Mouse (Mus musculus): ENCODE results near the gene Alg6. TPM values are rescaled to one million over a fixed set of nuclear protein-coding genes. Genes with fewer than 3 reads are reported as not detected.
A peak's percentile ranks its signal among the peaks of the same experiment; 100 is the strongest.

The Alg6 gene
- polyA plus RNA-seq (2012; ENCODE audit: insufficient read depth, insufficient read length, low replicate concordance, missing spikeins), result not detected in 2 replicates

DNA sequence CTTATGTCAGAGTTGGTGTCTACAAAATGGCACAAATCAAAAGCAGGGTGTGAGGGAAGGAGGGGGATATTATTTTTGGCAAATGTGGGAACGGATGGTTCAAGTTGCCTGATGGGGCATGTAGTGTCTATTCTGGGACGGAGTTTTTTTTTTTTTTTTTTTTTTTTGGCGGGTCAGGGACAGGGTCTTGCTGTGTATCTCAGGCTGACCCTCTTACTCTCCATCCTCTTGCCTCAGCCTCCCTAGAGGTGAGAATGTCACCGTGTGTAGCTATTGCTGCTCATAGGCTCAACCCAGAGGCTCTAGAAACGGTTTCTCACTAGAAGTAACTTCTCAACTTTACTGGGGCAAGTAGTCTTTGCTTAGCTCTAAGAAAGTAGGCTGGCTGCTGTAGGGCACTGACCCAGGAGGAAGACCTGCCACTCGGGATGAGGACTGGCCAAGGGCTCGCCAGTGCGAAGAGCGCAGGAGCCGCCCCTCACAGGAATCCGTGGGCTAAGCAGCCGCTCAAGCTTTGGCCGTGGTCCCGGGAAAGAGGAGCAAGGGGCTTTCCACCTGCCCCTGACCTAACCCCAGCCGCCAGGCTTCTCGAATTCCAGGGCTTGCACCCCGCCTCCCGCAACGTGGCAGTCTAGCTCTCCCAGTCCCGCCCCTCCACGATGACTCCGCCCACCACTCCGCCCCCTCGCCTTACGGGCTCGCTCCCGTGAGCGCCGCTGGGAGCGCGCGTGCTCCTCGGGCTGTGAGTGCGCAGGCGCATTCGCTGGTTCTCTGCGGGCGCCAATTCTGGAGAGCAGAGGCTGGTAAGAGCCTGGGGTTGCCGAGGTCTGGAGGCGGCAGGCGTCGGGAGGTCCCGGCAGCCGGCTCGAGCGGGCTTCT, at the start of gene Alg6:
TSS of gene Alg6 (plus strand) at position 761 of the 879 bp plus-strand sequence.
- Histone ChIP-seq H3K27ac (ENCODE audit: insufficient read depth, low read depth, low read length) (no peak within 1 kb of the TSS), H3K4me3 (ENCODE audit: insufficient read depth, low read depth, low read length) (peak within 1 kb of the TSS; percentile 63), H3K4me1 (ENCODE audit: control insufficient read depth, insufficient read depth, low read length) (no peaks in the 10 kb centered on the region)
- 2% methylated on average over 46 of the region's 46 CpGs for WGBS
- TF ChIP-seq CTCF (IDR thresholded peaks at IDR 0.05; ENCODE audit: insufficient read depth, low read depth, low read length) (no peak), POLR2A (IDR thresholded peaks at IDR 0.05; ENCODE audit: insufficient read depth, low read depth, low read length) (peak; percentile 47; the same call in 1 of the 2 replicates)

DNA sequence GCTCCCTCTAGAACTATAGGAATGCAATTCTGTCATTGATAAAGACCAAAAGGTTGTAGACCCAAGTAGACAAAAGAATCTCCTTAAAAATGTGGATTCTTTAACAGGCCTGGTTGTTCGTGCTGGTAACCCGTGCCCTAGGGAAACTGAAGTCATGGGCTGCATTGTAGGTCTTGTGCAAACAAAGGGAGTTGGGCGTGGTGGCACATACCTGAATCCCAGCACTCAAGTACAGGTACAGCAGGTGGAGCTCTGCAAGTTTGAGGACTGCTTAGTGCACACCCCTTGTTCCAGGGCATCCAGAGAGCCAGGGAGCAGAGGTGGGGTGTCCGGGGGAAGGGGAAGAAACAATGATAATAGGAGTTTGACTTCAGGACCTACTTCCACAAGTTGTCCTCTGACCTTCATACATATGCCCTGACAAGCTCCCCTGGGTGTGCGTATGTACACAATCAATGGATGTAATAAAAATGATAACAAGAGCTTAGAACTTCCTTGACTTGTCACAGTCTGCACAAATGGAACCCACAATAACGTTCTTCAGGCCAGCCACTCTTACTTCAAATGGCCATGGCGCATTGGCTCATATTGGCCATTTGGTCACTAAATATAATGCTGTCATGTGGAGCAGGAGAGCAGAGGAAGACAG, 45.1 kb upstream of the Alg6 start:
- no peak overlapping the region for H3K27ac ChIP-seq (ENCODE audit: insufficient read depth, low read depth, low read length)
- 94% methylated on average over 7 of the region's 7 CpGs for WGBS
- no peaks in the 10 kb centered on the region for H3K4me1 ChIP-seq (ENCODE audit: control insufficient read depth, insufficient read depth, low read length)
- TF ChIP-seq CTCF (IDR thresholded peaks at IDR 0.05; ENCODE audit: insufficient read depth, low read depth, low read length) (no peak), POLR2A (IDR thresholded peaks at IDR 0.05; ENCODE audit: insufficient read depth, low read depth, low read length) (no peak)
- no peak overlapping the region for H3K4me3 ChIP-seq (ENCODE audit: insufficient read depth, low read depth, low read length)

DNA sequence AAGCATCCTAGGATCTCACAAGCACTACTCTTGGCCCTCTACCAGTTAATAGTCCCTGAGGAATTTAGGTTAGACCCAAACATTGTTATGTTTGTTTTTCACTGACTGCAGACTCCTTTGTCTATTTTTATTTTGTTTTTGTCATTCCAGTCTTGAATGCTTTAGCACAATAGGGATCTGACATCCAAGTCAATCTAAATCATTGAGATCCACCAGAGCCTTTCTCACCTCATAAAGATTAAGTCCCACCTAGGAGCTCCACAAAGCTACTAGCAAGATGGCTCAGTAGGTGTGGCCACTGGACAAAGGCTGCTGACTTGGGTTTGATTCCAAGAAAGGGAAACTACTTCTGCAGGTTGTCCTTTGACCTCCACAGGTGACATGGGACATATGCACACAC, 40.3 kb upstream of the Alg6 start:
- no peak for TF ChIP-seq CTCF (IDR thresholded peaks at IDR 0.05; ENCODE audit: insufficient read depth, low read depth, low read length)
- TF ChIP-seq POLR2A (IDR thresholded peaks at IDR 0.05; ENCODE audit: insufficient read depth, low read depth, low read length), result no peak
- H3K27ac ChIP-seq (ENCODE audit: insufficient read depth, low read depth, low read length), result no peak overlapping the region
- H3K4me1 ChIP-seq (ENCODE audit: control insufficient read depth, insufficient read depth, low read length), result no peaks in the 10 kb centered on the region
- H3K4me3 ChIP-seq (ENCODE audit: insufficient read depth, low read depth, low read length), result no peak overlapping the region

DNA sequence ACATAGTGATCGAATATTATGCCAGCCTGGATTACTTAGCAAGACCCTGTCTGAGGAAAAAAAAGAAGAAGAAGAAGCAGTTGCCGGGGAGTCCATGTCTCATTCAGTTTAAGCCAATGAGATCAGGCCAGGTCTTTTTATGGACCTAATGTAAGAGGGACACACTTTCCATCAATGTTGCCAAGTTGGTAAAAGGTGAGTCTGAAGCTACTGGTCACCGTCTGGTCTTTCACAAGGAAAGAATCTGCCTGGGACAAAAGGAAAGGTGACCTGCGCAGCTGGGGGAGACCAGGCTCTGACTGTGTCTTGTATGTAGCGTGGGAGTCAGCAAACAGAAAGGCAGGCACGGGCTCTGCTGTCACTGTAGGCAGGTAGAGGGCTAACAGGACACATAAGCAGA, 31.5 kb upstream of the Alg6 start:
- H3K4me3 ChIP-seq (ENCODE audit: insufficient read depth, low read depth, low read length), result no peak overlapping the region
- 79% methylated on average over 6 of the region's 6 CpGs for WGBS
- H3K27ac ChIP-seq (ENCODE audit: insufficient read depth, low read depth, low read length), result no peak overlapping the region
- TF ChIP-seq POLR2A (IDR thresholded peaks at IDR 0.05; ENCODE audit: insufficient read depth, low read depth, low read length) (no peak), CTCF (IDR thresholded peaks at IDR 0.05; ENCODE audit: insufficient read depth, low read depth, low read length) (no peak)
- H3K4me1 ChIP-seq (ENCODE audit: control insufficient read depth, insufficient read depth, low read length), result no peaks in the 10 kb centered on the region

DNA sequence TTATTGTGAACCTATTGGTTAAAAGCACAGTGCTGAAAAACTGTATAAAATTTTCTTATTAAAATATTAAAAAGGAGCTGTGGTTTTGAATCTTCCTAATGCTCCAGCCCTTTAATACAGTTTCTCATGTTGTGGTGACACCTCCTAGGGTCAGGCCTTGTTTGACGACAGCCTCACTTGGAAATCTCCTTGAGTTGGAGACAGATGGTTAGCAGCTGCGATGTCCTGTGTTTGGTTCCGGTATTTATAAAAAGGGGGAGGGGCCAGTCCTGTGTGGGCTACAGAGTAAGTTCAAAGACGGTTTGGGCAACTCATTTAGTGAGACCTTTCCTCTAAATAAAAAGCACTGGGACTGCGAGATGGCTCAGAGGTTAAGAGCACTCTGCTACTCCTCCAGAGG, 29.2 kb upstream of the Alg6 start:
- WGBS, result 73% methylated on average over 5 of the region's 5 CpGs
- H3K4me3 ChIP-seq (ENCODE audit: insufficient read depth, low read depth, low read length), result no peak overlapping the region
- H3K27ac ChIP-seq (ENCODE audit: insufficient read depth, low read depth, low read length), result no peak overlapping the region
- TF ChIP-seq CTCF (IDR thresholded peaks at IDR 0.05; ENCODE audit: insufficient read depth, low read depth, low read length), result no peak
- TF ChIP-seq POLR2A (IDR thresholded peaks at IDR 0.05; ENCODE audit: insufficient read depth, low read depth, low read length), result no peak
- no peaks in the 10 kb centered on the region for H3K4me1 ChIP-seq (ENCODE audit: control insufficient read depth, insufficient read depth, low read length)

DNA sequence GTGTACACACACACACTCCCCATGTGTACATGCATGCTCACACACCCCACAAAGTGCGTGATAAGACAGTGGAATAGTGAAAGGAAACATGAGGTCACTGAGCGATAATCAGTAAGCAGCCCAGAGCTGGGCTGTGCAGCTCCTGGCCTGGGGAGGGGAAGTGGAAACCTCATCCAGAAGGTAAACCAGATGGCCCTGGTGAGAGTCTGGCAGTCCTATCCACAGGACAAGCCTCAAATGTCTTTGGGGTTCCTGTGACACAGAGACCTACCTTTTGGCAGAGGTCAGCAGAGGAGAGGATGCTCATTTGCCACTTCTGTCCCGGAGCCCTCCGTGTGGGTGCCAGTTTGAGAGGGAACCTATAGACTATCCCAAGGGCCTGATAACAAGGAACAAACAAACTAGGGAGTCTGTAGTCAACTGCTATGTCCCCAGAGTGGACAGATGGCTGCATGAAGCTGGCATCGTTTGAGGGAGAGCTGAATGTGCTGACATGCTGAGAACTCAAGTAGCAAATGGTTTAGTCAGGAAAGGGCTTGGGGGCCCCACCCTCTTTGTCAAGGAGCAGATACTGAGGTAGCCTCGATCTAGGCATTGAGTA, 2.8 kb upstream of the Alg6 start:
- 89% methylated on average over 6 of the region's 6 CpGs for WGBS
- Histone ChIP-seq H3K27ac (ENCODE audit: insufficient read depth, low read depth, low read length) (no peak overlapping the region), H3K4me3 (ENCODE audit: insufficient read depth, low read depth, low read length) (no peak overlapping the region), H3K4me1 (ENCODE audit: control insufficient read depth, insufficient read depth, low read length) (no peaks in the 10 kb centered on the region)
- TF ChIP-seq POLR2A (IDR thresholded peaks at IDR 0.05; ENCODE audit: insufficient read depth, low read depth, low read length), result no peak
- TF ChIP-seq CTCF (IDR thresholded peaks at IDR 0.05; ENCODE audit: insufficient read depth, low read depth, low read length), result no peak

DNA sequence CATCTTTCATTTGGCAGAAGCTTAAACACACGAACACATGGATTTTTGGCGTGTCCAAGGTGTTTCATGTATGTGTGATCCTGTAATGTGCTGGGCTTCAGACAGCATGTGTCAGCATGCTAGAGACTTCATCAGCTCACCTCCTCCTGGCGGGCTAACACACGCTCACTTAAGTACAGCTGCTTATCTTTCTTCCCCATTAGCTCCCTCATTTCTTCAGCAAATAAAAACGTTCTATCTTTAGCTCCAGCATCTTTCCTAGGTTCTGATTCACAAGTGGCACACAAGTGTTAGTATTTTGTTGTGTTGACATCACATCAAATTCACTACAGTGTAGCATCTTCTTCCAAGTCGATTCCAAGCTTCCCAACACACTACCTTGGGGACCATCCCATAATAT, 1.5 kb upstream of the Alg6 start:
- Histone ChIP-seq H3K27ac (ENCODE audit: insufficient read depth, low read depth, low read length) (no peak overlapping the region), H3K4me1 (ENCODE audit: control insufficient read depth, insufficient read depth, low read length) (no peaks in the 10 kb centered on the region), H3K4me3 (ENCODE audit: insufficient read depth, low read depth, low read length) (no peak overlapping the region)
- TF ChIP-seq POLR2A (IDR thresholded peaks at IDR 0.05; ENCODE audit: insufficient read depth, low read depth, low read length), result no peak
- TF ChIP-seq CTCF (IDR thresholded peaks at IDR 0.05; ENCODE audit: insufficient read depth, low read depth, low read length), result no peak
- WGBS, result 92% methylated on average over 6 of the region's 6 CpGs

DNA sequence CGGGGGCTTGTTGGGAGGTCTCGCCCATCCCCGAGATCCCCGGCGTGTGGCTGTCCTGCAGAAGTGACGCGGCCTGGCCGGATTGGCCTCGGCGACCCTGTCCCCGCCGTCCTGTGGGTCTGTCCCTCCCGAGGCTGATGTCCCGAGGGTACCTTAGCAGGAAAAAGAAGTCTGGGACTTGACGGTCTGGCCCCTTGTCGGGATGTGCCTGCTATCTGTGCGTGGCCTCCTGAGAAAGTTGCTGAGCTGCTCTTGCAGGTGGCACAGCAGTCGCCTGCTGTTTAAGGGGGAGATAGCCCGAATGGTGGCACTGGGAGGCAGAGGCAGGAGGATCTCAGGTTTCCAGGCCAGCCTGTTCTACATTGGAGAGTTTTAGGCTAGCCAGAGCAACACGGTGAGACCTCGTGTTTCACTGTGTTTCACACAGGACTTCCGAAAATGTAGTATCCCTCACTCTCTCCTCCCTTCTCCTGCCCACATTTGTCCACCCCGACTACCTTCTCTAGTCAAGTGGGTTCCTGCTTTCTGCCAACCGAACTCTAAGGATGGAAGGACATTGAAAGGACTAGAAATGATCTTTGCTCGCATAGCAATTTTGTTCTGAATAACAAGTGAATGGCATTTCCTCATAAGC, 436 bp downstream of the Alg6 start:
- Histone ChIP-seq H3K4me3 (ENCODE audit: insufficient read depth, low read depth, low read length) (peak overlapping the region; percentile 63), H3K4me1 (ENCODE audit: control insufficient read depth, insufficient read depth, low read length) (no peaks in the 10 kb centered on the region), H3K27ac (ENCODE audit: insufficient read depth, low read depth, low read length) (no peak overlapping the region)
- no peak for TF ChIP-seq CTCF (IDR thresholded peaks at IDR 0.05; ENCODE audit: insufficient read depth, low read depth, low read length)
- TF ChIP-seq POLR2A (IDR thresholded peaks at IDR 0.05; ENCODE audit: insufficient read depth, low read depth, low read length), result no peak
- WGBS, result 22% methylated on average over 25 of the region's 25 CpGs

All from olfactory bulb, adult 2 months (tissue).